Mouse (Mus musculus): Measurements from ENCODE around the gene Cplx2.

- TF ChIP-seq TAL1 (IDR thresholded peaks at IDR 0.05; ENCODE audit: low read length) (no peak), GATA1 (IDR thresholded peaks at IDR 0.05; ENCODE audit: low read length) (no peak)
These were observed 41.1 kb downstream of the Cplx2 start for GRCm38 (mm10) chr13:54412236-54412635.

Data from erythroblast, embryonic 14.5 days (primary cell).